Mouse (Mus musculus): ENCODE results near the gene Phf19.

Phf19 gene

GRCm38 (mm10) chr2:34895503-34896113 is 18.2 kb downstream of the Phf19 start:
- no peak for DNase-seq

- no peak for DNase-seq
Observed at GRCm38 (mm10) chr2:34893950-34894349, 19.9 kb downstream of the Phf19 start.

- no peak for DNase-seq
Observed at GRCm38 (mm10) chr2:34884186-34884585, 29.6 kb downstream of the Phf19 start.

- no peak for DNase-seq
Observed at GRCm38 (mm10) chr2:34883190-34883589, 30.6 kb downstream of the Phf19 start.

GRCm38 (mm10) chr2:34882757-34883156 is 31.1 kb downstream of the Phf19 start:
- DNase-seq = no peak

GRCm38 (mm10) chr2:34880054-34880453 is 33.8 kb downstream of the Phf19 start:
- DNase-seq = no peak

GRCm38 (mm10) chr2:34874816-34875345 is 38.9 kb downstream of the Phf19 start, which contains the start of gene Psmd5:
TSS of gene Psmd5 (minus strand) at chr2:34874968.
- DNase-seq = no peak

- peak in 1 of 2 experiments; percentile 3 for DNase-seq
Observed at GRCm38 (mm10) chr2:34874271-34874670, 39.6 kb downstream of the Phf19 start, which contains the start of gene Cutal. TSS of gene Cutal (plus strand) at chr2:34874396.

GRCm38 (mm10) chr2:34870520-34871474 is 43.0 kb downstream of the Phf19 start:
- DNase-seq = peak; percentile 95 to 96

- DNase-seq = no peak
Observed at GRCm38 (mm10) chr2:34869680-34870079, 44.1 kb downstream of the Phf19 start.

- no peak for DNase-seq
Observed at GRCm38 (mm10) chr2:34857728-34858127, 56.1 kb downstream of the Phf19 start.

GRCm38 (mm10) chr2:34855265-34855664 is 58.6 kb downstream of the Phf19 start:
- DNase-seq = no peak

- no peak for DNase-seq
Observed at GRCm38 (mm10) chr2:34847702-34848101, 66.1 kb downstream of the Phf19 start.
